Mouse (Mus musculus) ES-E14 (cell line): ENCODE data around the gene Arfip1.

Experiments
- CHD2 ChIP-seq: IDR thresholded peaks from 2 replicates; pipeline ENCODE4 v1.6.1; 2014; ENCODE audit warnings: mild to moderate bottlenecking, low read depth, low read length, inconsistent platforms
- ZNF384 ChIP-seq: IDR thresholded peaks from 2 replicates; pipeline ENCODE4 v1.6.1; 2012; ENCODE audit warnings: low read depth, low read length, inconsistent platforms

DNA sequence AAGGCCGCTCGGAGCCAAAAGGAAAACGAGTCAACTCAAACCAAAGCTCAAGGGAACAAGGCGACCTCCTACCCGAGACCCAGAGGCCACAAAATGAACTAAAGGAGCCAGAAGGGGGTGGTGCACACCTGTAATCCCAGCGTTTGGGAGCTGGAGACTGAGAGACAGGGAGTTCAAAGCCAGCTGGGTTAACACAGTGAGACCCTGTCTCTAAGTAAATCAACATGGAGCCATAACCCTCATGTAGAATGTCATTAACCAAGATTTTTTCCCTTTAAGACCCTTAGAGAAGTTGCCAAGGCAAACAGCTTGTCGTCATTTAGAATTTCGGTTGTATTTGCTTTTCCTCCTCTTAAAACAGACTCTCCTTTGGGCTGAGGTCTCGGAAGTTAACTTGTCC is 133.4 kb downstream of the Arfip1 start:
- TF ChIP-seq ZNF384 = no peak
- TF ChIP-seq CHD2 = no peak
